28 mouse cellular contexts compared by ENCODE assay signal in genomic region chr5:34407366-34407918, GRCm38 (mm10). TPM values are rescaled to one million over a fixed set of nuclear protein-coding genes. Genes with fewer than 3 reads are reported as not detected.
DNase-seq lines count a peak whose midpoint lies in the region; ATAC-seq lines count a peak whose summit lies in the region.
"Had no signal": no experiment of that assay in that cellular context is flagged by ENCODE, and none has a peak within 500 bp of the region (broad histone marks: within the 10 kb centered on the region; RNA-seq: fewer than 3 reads in every experiment).

No protein-coding gene starts in this region.

- H3K9me3 ChIP-seq in hindbrain, embryonic 15.5 days = no peaks in the 10 kb centered on the region
- H3K9me3 ChIP-seq in hindbrain, embryonic 14.5 days (ENCODE audit: control insufficient read depth, low read length) = no peaks in the 10 kb centered on the region
- H3K9me3 ChIP-seq: embryonic facial prominence, embryonic 10.5 days; embryonic facial prominence, embryonic 15.5 days; forebrain, embryonic 12.5 days; hindbrain, embryonic 13.5 days; limb, embryonic 10.5 days; limb, embryonic 15.5 days; neural tube, embryonic 15.5 days had no signal

- H3K9ac ChIP-seq in hindbrain, embryonic 15.5 days = no peak overlapping the region
- H3K9ac ChIP-seq in hindbrain, embryonic 14.5 days = no peak overlapping the region
- H3K9ac ChIP-seq: embryonic facial prominence, embryonic 15.5 days; forebrain, embryonic 12.5 days; hindbrain, embryonic 13.5 days; limb, embryonic 15.5 days; liver, embryonic 14.5 days; neural tube, embryonic 15.5 days had no signal

- 90% methylated on average over 6 of the region's 6 CpGs for WGBS in hindbrain, embryonic 15.5 days
- 94% methylated on average over 6 of the region's 6 CpGs for WGBS in hindbrain, embryonic 14.5 days
- WGBS in macrophage (ENCODE audit: missing documents) = 94% methylated on average over 6 of the region's 6 CpGs

- H3K4me1 ChIP-seq in hindbrain, embryonic 15.5 days (replicated peaks) = peaks cover 16% of the 10 kb centered on the region; the same call in 1 of the 2 replicates
- H3K4me1 ChIP-seq in hindbrain, embryonic 14.5 days (replicated peaks; ENCODE audit: control insufficient read depth, insufficient read depth, low read length) = peaks cover 8% of the 10 kb centered on the region; the same call in 1 of the 2 replicates
- H3K4me1 ChIP-seq: limb, embryonic 10.5 days had no signal

- DNase-seq in hindbrain, embryonic 14.5 days (ENCODE audit: low spot score) = no peak
- peak; percentile 16 for DNase-seq in CD4-positive, CD25-positive, alpha-beta regulatory T cell, adult 2 months (ENCODE audit: low read depth, low spot score)
- DNase-seq in thymus, postnatal 25 days = peak; percentile 17
- DNase-seq in layer of hippocampus, adult 9-11 months = no peak
- DNase-seq in adipocyte (ENCODE audit: low spot score) = no peak
- DNase-seq in right cerebral cortex, adult 2 months (ENCODE audit: low spot score in 2 of 2) = no peak
- DNase-seq: adrenal gland, adult 8-10 months; cerebellum, adult 8-10 months; cerebellum, postnatal 25 days; gastrocnemius, postnatal 14 days; heart, postnatal 36 days; kidney, adult 9 months; kidney, postnatal 10 days; lung, adult 2 months; lung, postnatal 10 days had no signal

- peak overlapping the region; percentile 8; the same call in 1 of the 2 replicates for H3K27ac ChIP-seq in hindbrain, embryonic 15.5 days (replicated peaks)
- H3K27ac ChIP-seq in hindbrain, embryonic 14.5 days = no peak overlapping the region
- H3K27ac ChIP-seq in macrophage = peak overlapping the region; percentile 62; the same call in 1 of the 2 replicates
- H3K27ac ChIP-seq: embryonic facial prominence, embryonic 10.5 days; embryonic facial prominence, embryonic 15.5 days; forebrain, embryonic 12.5 days; hindbrain, embryonic 13.5 days; limb, embryonic 10.5 days; limb, embryonic 15.5 days; liver, embryonic 14.5 days; neural tube, embryonic 15.5 days had no signal

- H3K4me3 ChIP-seq in hindbrain, embryonic 15.5 days = no peak overlapping the region
- H3K4me3 ChIP-seq in hindbrain, embryonic 14.5 days (replicated peaks; ENCODE audit: low read length) = no peak overlapping the region
- no peak overlapping the region for H3K4me3 ChIP-seq in macrophage (ENCODE audit: inconsistent target)
- H3K4me3 ChIP-seq: embryonic facial prominence, embryonic 10.5 days; embryonic facial prominence, embryonic 15.5 days; forebrain, embryonic 12.5 days; hindbrain, embryonic 13.5 days; limb, embryonic 10.5 days; limb, embryonic 15.5 days; neural tube, embryonic 15.5 days had no signal

- H3K4me2 ChIP-seq in hindbrain, embryonic 15.5 days = no peak overlapping the region
- no peak overlapping the region for H3K4me2 ChIP-seq in hindbrain, embryonic 14.5 days (replicated peaks)
- H3K4me2 ChIP-seq: embryonic facial prominence, embryonic 15.5 days; forebrain, embryonic 12.5 days; heart, embryonic 11.5 days; hindbrain, embryonic 13.5 days; limb, embryonic 15.5 days; neural tube, embryonic 15.5 days had no signal

- no peak for ATAC-seq in hindbrain, embryonic 15.5 days (ENCODE audit: low FRiP score, low read depth)
- no peak for ATAC-seq in hindbrain, embryonic 14.5 days (ENCODE audit: low FRiP score)
- ATAC-seq: activated CD4-positive, CD25-positive, alpha-beta regulatory T cell, adult 4 months; intestine, embryonic 16.5 days had no signal

- H3K79me2 ChIP-seq in macrophage (ENCODE audit: inconsistent target) = peaks cover 97% of the 10 kb centered on the region

- no peaks in the 10 kb centered on the region for H3K27me3 ChIP-seq in hindbrain, embryonic 15.5 days
- no peaks in the 10 kb centered on the region for H3K27me3 ChIP-seq in hindbrain, embryonic 14.5 days (ENCODE audit: control insufficient read depth, insufficient read depth, low read length)
- H3K27me3 ChIP-seq: embryonic facial prominence, embryonic 15.5 days; forebrain, embryonic 12.5 days; hindbrain, embryonic 13.5 days; limb, embryonic 15.5 days; neural tube, embryonic 15.5 days had no signal

- H3K36me3 ChIP-seq in hindbrain, embryonic 15.5 days = no peaks in the 10 kb centered on the region
- no peaks in the 10 kb centered on the region for H3K36me3 ChIP-seq in hindbrain, embryonic 14.5 days (replicated peaks; ENCODE audit: control insufficient read depth, insufficient read depth)
- no peaks in the 10 kb centered on the region for H3K36me3 ChIP-seq in macrophage (ENCODE audit: inconsistent target)
- H3K36me3 ChIP-seq: embryonic facial prominence, embryonic 15.5 days; hindbrain, embryonic 13.5 days; neural tube, embryonic 15.5 days had no signal

RNA-seq across cellular contexts. Expression of gene Fam193a, which starts 37.7 kb away (rescaled TPM):
- 14.0 and 15.5 TPM in 2 replicates for polyA plus RNA-seq in hindbrain, embryonic 15.5 days (2015; fragmentation: Nextera tagmentation; extraction: Ambion mirVana)
- 18.0 and 19.2 TPM in 2 replicates for polyA plus RNA-seq in hindbrain, embryonic 14.5 days (2014; fragmentation: Nextera tagmentation; extraction: Ambion mirVana)
- 100 to 1,000 TPM; 118 to 250 (median 176) TPM for total RNA-seq in macrophage (2018; cell fraction: chromatin; rRNA removed)
- 10 to 100 TPM; 18.5 to 35.6 (median 25.8) TPM for total RNA-seq in macrophage (2018; cell fraction: cytosol; rRNA removed)
- total RNA-seq in macrophage (2018; cell fraction: nucleus; rRNA removed) = 100 to 1,000 TPM in 11 of 26 experiments, 10 to 100 TPM in 15; 47.7 to 158 (median 88.4) TPM
- 18.5 to 47.9 TPM (median 18.6 TPM) in 3 replicates for polyA plus RNA-seq in macrophage (2018)

Comparison
In these comparisons a context has a peak if more than half of its experiments do, and no peak if none do; other contexts are left out.
1. DNase-seq: peak in CD4-positive, CD25-positive, alpha-beta regulatory T cell, adult 2 months (single experiment) and thymus, postnatal 25 days (single experiment); none in hindbrain, embryonic 14.5 days (single experiment), layer of hippocampus, adult 9-11 months (single experiment), adipocyte (single experiment) and right cerebral cortex, adult 2 months (0 of 2).